Mouse (Mus musculus) midbrain, embryonic 10.5 days (tissue): Measurements from ENCODE around the gene Dlg2. TPM values are rescaled to one million over a fixed set of nuclear protein-coding genes. Genes with fewer than 3 reads are reported as not detected.

Experiments
- DNase-seq: peaks from one replicate; pipeline ENCODE4 v3.0.0-alpha.2; 2017; ENCODE audit warnings: low spot score
- H3K27ac ChIP-seq: fragments of 300-500 bp; sonication (generic); replicated peaks from 2 replicates; pipeline ENCODE4 v1.5.1; 2016; ENCODE audit warnings: mild to moderate bottlenecking
- H3K27me3 ChIP-seq: fragments of 300-500 bp; sonication (generic); 2 replicates; pipeline ENCODE4 v1.6.1; 2016; ENCODE audit warnings: low read depth, mild to moderate bottlenecking; ENCODE audit not compliant: poor library complexity, severe bottlenecking
- H3K36me3 ChIP-seq: fragments of 300-500 bp; sonication (generic); 2 replicates; pipeline ENCODE4 v1.6.1; 2016; ENCODE audit warnings: mild to moderate bottlenecking, moderate library complexity
- H3K4me1 ChIP-seq: fragments of 300-500 bp; sonication (generic); 2 replicates; pipeline ENCODE4 v1.6.1; 2016
- H3K4me3 ChIP-seq: fragments of 300-500 bp; sonication (generic); 2 replicates; pipeline ENCODE4 v1.5.1; 2016; ENCODE audit warnings: mild to moderate bottlenecking, moderate library complexity
- H3K9me3 ChIP-seq: fragments of 300-500 bp; sonication (generic); replicated peaks from 2 replicates; pipeline ENCODE4 v1.6.1; 2016; ENCODE audit warnings: mild to moderate bottlenecking
- WGBS: fragments of 180-500 bp; shearing (Covaris S2); methylation state at CpG from one replicate; pipeline ENCODE4 v1.1.7; 2016; 5-methylcytosine and 5-hydroxymethylcytosine counted together
- polyA plus RNA-seq: library from polyadenylated mRNA; unstranded; fragments of >200 nt; fragmentation: Nextera tagmentation; extraction: Ambion mirVana; gene quantifications from 2 replicates; pipeline ENCODE4 v1.2.1, GENCODE M21; 2016

Gene Dlg2
- polyA plus RNA-seq, 1 experiment from 2014 or later = 1.1 TPM

DNA sequence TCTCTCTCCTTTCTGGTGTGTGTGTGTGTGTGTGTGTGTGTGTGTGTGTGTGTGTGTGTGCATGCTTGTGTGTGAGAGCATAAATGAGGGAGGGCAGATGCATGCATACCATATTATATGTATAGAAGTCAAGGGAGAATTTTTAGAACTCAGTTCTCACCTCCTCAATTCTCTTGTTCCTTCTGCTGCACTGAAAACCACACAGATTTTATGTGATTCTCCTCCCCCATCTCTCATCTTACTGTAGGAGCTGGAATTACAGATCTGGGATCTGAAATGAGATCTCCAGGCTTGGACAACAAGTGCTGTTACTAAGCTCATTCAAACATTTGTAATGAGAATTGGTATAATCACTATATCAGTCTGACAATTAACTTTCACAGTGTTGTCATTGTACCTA is 1081.1 kb downstream of the Dlg2 start:
- no peak overlapping the region for H3K27ac ChIP-seq
- no peak for DNase-seq
- no peak overlapping the region for H3K4me3 ChIP-seq
- no peaks in the 10 kb centered on the region for H3K36me3 ChIP-seq
- peaks cover 3% of the 10 kb centered on the region; the same call in 1 of the 2 replicates for H3K4me1 ChIP-seq
- H3K9me3 ChIP-seq = no peaks in the 10 kb centered on the region
- no peaks in the 10 kb centered on the region for H3K27me3 ChIP-seq

DNA sequence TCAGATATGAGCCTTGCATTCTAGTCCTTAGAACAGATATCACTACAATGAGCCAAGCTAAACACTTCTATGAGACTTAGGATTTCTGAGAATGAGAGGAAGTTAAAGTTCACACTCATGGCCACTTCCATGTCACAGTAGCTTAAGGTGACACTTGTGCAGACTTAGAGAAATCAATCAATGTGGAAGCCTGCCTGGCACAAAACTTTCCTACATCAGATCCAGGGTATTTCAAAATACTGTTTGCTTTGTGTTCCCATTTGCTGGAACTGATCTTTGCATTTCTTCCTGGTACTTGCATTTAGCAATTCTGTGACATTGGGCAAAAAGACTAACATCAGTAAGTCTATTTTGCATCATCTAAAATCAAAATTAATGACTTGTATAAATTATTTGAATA is 1091.0 kb downstream of the Dlg2 start:
- H3K4me1 ChIP-seq = no peaks in the 10 kb centered on the region
- no peaks in the 10 kb centered on the region for H3K27me3 ChIP-seq
- no peaks in the 10 kb centered on the region for H3K36me3 ChIP-seq
- DNase-seq = no peak
- H3K9me3 ChIP-seq = no peaks in the 10 kb centered on the region
- no peak overlapping the region for H3K4me3 ChIP-seq
- no peak overlapping the region for H3K27ac ChIP-seq

DNA sequence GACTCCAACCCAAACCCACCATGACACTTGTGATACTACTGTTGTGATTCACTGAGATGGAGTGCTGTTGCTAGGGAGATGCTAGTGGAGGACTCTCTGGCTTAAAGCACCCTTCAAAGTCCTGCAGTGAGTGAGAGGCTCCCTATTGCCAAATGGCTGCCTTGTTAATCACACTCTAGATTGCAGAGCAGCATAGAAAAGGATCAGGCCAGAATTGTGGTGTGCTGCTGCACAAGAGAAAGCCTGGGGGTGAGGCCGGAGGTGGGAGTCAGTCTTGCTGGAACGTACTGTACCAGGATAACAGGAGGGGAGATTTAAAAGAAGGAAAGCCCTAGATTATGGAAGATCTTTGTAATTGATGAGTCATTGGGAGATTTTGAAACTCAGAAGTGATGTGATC is 1094.5 kb downstream of the Dlg2 start:
- H3K36me3 ChIP-seq = no peaks in the 10 kb centered on the region
- no peak for DNase-seq
- no peaks in the 10 kb centered on the region for H3K4me1 ChIP-seq
- H3K9me3 ChIP-seq = no peaks in the 10 kb centered on the region
- no peaks in the 10 kb centered on the region for H3K27me3 ChIP-seq
- no peak overlapping the region for H3K4me3 ChIP-seq
- no peak overlapping the region for H3K27ac ChIP-seq
- 86% methylated on average over 2 of the region's 2 CpGs for WGBS

DNA sequence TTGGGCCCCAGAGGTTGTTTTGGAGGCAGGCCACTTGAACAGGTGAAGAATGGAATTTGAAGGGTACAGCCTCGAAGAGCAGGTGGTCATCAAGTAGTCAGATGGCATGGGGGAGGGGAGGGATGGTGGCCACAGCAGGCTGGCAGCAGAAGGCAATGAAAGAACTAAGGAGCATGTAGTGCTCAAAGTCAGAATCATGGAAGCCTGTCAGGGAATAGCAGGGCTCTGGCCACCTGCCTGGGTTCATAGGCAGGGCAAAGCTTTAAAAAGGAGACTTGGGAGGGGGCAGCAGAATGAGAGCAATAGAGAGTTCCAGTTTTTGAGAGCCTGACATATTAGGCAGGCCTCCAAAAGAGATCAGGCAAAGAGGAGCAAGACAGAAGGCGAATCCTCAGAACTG is 1096.2 kb downstream of the Dlg2 start:
- Histone ChIP-seq H3K4me3 (no peak overlapping the region), H3K36me3 (no peaks in the 10 kb centered on the region)
- WGBS = 71% methylated on average over 2 of the region's 2 CpGs

DNA sequence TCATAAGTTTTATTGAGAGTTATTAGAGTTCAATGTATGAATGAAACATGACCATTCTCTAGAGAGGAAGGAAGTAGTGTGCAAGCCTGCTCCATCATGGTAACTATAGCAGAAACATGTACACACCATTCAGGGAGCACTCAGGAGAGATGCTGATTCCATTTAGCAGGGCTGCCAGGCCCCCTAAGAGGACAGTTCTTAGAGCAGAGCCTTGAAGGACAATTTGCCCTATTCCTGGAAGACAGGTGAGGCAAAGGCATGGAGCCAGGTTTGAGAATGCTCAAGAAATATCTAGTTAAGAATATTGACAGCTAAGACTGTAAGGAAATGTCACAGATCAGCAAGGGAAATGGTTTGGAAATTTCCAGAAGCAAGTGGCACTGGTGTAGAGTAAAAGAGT is 1096.8 kb downstream of the Dlg2 start:
- H3K36me3 ChIP-seq = no peaks in the 10 kb centered on the region
- H3K9me3 ChIP-seq = no peaks in the 10 kb centered on the region
- DNase-seq = no peak
- H3K4me1 ChIP-seq = no peaks in the 10 kb centered on the region
- no peaks in the 10 kb centered on the region for H3K27me3 ChIP-seq
- H3K27ac ChIP-seq = no peak overlapping the region
- H3K4me3 ChIP-seq = no peak overlapping the region

More for the DNA sequence above, 1096.2 kb downstream of the Dlg2 start:
- Histone ChIP-seq H3K27me3 (no peaks in the 10 kb centered on the region), H3K27ac (no peak overlapping the region), H3K9me3 (no peaks in the 10 kb centered on the region), H3K4me1 (no peaks in the 10 kb centered on the region)
- no peak for DNase-seq

DNA sequence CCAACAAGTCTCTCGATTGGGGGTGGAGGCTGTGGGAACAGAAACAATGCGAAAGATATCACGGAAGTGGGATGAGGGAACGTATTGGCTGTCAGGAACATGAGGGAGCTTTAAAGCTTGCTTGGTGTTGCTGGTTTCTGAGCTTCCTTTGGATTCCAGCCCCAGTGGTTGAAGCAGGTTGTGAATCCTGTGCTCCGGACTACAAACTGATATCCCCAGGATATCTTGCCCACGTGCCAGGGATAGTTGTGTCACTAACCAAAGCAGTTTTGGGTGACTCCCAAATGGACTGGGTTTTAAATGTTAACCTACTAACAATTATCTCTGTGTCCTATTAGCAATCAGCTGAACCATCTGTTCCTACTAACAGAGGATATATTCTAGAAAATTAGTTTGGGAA is 1099.7 kb downstream of the Dlg2 start:
- H3K27me3 ChIP-seq = no peaks in the 10 kb centered on the region
- WGBS = 90% methylated on average over 6 of the region's 6 CpGs
- H3K4me1 ChIP-seq = no peaks in the 10 kb centered on the region
- no peak overlapping the region for H3K4me3 ChIP-seq
- H3K27ac ChIP-seq = no peak overlapping the region
- H3K36me3 ChIP-seq = no peaks in the 10 kb centered on the region
- DNase-seq = no peak
- no peaks in the 10 kb centered on the region for H3K9me3 ChIP-seq

DNA sequence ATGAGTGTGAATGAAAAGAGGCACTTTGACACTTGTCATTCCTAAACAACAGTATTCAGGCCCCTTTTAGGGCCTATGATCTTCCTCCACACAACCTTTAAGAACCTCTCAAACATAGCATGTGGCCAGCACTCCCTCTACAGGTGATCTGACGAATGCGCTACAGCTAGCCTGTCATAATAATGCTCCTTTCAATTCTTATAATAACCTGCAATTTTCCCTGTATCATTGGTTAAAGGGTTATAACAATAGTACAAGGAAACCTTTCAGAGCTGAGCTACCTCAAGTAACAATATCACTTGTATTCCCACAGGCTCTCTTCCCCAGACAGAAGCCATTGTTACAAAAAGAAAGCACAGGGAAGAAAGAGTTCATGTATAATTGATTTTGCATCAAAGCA is 1105.7 kb downstream of the Dlg2 start:
- Histone ChIP-seq H3K27ac (no peak overlapping the region), H3K4me1 (no peaks in the 10 kb centered on the region), H3K27me3 (no peaks in the 10 kb centered on the region), H3K9me3 (no peaks in the 10 kb centered on the region), H3K4me3 (no peak overlapping the region), H3K36me3 (no peaks in the 10 kb centered on the region)
- WGBS = 59% methylated on average over 2 of the region's 2 CpGs
- DNase-seq = no peak

DNA sequence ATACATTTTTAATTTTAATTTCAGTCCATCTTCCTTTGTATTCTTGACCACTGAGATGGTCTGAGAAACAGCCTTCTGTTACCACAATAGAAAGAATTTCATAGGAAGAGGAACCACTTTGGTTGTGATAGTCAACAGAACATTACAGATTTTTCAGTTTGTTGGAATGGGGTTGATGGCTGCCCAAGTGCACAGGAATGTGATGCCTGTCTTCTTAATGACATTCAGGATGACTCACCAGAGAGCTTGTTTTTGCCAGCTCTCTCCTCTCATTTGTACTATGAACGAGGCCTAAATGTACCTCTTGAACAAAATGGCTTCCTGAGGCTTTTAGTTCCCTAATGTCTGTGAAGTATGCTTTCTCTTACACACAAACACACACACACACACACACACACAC is 1107.1 kb downstream of the Dlg2 start:
- Histone ChIP-seq H3K36me3 (no peaks in the 10 kb centered on the region), H3K27ac (no peak overlapping the region), H3K4me3 (no peak overlapping the region), H3K4me1 (no peaks in the 10 kb centered on the region), H3K27me3 (no peaks in the 10 kb centered on the region), H3K9me3 (no peaks in the 10 kb centered on the region)
- no peak for DNase-seq
- 89% methylated on average over 1 of the region's 1 CpGs for WGBS

DNA sequence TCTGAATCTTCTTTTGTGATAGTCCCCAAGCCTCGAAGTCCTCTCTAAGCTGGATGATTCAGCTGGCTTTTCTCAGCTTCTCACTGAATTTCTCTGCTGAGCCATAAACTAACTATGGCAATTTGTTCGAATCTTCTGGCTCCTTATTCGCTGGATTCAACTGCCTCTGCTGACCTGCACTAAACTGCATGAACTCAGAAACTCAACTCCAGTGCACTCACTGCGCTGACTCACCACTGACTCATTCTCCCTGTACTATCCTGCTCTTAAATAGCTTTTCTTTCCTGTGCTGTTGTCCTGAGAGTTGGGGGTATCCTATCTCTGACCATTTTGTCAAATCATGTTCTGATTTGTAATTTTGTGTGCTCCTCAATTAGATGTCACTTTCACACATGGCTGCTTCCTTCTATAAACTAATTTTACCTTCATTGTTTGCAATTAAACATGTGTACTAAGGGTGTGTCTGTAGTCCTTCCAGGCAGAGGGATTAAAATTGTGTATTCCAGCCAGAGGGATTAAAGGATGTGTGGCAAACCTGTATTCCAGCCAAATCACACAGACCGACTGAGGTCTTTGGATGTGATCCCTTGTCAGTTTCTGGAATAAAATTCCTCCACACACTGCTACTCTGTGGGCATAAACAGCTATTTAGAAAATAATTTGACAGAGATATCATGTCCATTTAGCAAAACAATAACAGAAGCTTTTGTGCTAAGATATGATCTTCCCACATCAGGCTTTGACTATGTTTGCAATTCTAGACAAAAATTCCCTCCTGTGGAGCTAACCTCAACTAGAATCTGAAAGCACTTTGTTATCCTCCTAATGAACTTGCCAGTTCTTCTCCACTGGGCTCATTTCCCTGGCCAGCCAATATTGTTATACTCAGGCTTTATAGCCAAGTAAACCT is 1115.0 kb downstream of the Dlg2 start:
- H3K27ac ChIP-seq = no peak overlapping the region
- 83% methylated on average over 5 of the region's 5 CpGs for WGBS
- no peaks in the 10 kb centered on the region for H3K4me1 ChIP-seq
- DNase-seq = no peak
- H3K36me3 ChIP-seq = no peaks in the 10 kb centered on the region
- no peaks in the 10 kb centered on the region for H3K9me3 ChIP-seq
- no peaks in the 10 kb centered on the region for H3K27me3 ChIP-seq
- H3K4me3 ChIP-seq = no peak overlapping the region

DNA sequence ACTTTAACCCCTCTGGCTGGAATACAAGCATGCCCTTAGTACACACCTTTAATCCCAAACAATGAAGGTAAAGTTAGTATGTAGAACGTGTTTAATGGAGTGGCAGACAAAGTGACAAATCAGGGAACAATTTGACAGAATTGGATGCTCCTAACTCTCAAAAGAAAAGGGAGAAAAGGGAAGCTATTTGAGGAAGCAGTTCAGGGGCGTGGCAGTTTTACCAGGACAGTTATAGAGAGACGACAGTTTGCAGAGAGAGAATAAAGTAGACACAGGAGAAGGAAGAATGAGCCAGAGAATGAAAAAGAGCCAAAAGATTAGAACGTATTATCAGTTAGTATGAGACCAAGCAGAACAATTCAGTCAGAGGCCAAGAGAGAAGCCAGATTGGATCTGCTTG is 1122.1 kb downstream of the Dlg2 start:
- no peak for DNase-seq
- 78% methylated on average over 4 of the region's 4 CpGs for WGBS
- no peaks in the 10 kb centered on the region for H3K27me3 ChIP-seq
- no peak overlapping the region for H3K27ac ChIP-seq
- H3K4me3 ChIP-seq = no peak overlapping the region
- no peaks in the 10 kb centered on the region for H3K36me3 ChIP-seq
- no peaks in the 10 kb centered on the region for H3K9me3 ChIP-seq
- no peaks in the 10 kb centered on the region for H3K4me1 ChIP-seq

DNA sequence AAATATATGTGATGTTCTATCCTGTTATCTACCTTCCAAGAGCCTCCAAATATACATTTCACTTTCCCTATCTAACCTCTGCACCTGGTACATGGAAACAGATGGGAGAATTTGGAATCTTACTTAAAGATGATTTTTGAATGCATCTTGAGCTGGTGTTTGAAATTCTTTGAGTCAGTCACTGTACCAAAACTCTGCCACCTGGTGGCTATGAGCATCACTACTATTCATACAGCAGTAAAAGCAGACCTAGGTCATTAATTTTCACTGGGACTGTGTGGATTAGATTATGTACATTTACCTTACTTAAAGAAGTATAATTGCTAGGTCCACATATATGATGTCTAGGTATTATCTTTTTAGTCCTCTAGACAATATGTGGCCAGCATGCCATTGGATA is 1124.8 kb downstream of the Dlg2 start:
- no peaks in the 10 kb centered on the region for H3K36me3 ChIP-seq
- H3K27me3 ChIP-seq = no peaks in the 10 kb centered on the region
- no peak for DNase-seq
- no peak overlapping the region for H3K4me3 ChIP-seq
- no peaks in the 10 kb centered on the region for H3K4me1 ChIP-seq
- no peaks in the 10 kb centered on the region for H3K9me3 ChIP-seq
- H3K27ac ChIP-seq = no peak overlapping the region

DNA sequence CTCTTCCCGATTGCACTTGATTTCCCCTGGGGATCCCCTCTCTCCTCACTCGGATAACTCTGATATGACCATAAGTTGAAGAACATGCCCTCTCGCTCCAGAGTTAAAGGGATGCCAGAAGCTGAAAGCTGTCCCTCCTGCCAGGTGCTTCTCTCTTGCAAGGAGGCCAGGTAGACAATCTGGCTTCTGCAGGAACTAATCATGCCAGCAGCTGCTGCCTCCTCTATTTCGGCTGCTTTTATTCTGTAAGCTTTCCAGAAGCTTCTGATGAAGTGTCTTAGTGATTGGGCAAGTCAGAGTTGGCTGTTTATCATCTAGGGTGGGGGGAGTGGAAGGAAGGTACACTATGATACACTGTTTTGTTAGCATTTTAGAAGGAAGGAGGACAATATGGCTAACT is 1127.1 kb downstream of the Dlg2 start:
- no peaks in the 10 kb centered on the region for H3K36me3 ChIP-seq
- no peak overlapping the region for H3K27ac ChIP-seq
- H3K4me1 ChIP-seq = no peaks in the 10 kb centered on the region
- no peaks in the 10 kb centered on the region for H3K27me3 ChIP-seq
- H3K4me3 ChIP-seq = no peak overlapping the region
- H3K9me3 ChIP-seq = no peaks in the 10 kb centered on the region
- DNase-seq = no peak
- 85% methylated on average over 4 of the region's 4 CpGs for WGBS

DNA sequence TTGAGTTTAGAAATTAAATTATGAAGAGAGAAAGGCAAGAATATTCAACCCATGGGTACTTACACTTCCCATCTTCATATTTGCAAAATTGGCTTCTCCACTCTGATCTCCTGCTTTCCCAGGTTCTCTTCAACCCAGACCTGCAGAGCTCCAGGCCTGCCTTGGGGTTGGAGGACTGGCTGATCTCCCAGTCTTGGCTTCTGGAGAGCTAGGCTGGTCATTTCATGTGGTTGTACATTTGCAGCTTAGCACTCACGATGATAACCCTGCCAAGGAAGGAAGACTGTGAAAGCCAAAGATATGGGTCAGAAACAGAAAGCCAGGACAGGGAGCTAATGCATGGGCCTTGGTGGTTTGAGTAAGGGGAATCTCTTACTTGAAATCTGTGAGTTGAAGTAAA is 1176.6 kb downstream of the Dlg2 start:
- H3K9me3 ChIP-seq = no peaks in the 10 kb centered on the region
- no peaks in the 10 kb centered on the region for H3K4me1 ChIP-seq
- 92% methylated on average over 1 of the region's 1 CpGs for WGBS
- no peak overlapping the region for H3K27ac ChIP-seq
- no peak overlapping the region for H3K4me3 ChIP-seq
- no peaks in the 10 kb centered on the region for H3K27me3 ChIP-seq
- DNase-seq = no peak
- no peaks in the 10 kb centered on the region for H3K36me3 ChIP-seq

DNA sequence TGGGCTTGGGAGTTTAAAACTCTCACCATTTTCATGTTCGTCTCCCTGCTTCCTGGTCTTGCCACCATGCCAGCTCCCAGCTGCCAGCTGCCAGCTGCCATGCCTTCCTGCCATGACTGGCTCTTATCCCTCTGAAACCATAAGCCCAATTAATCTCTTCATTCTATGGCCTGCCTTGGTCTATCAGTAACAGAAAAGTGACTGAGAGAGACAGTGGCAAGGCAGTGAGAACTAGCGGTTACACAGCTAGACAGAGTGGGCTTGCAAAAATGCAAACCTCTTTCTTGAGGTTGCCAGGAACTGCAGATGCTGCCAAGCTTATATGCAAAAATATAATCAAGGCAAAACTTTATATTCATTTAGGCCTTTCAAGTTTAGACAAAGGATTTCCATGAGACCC is 1183.0 kb downstream of the Dlg2 start:
- Histone ChIP-seq H3K4me3 (no peak overlapping the region), H3K36me3 (no peaks in the 10 kb centered on the region), H3K9me3 (no peaks in the 10 kb centered on the region), H3K27me3 (no peaks in the 10 kb centered on the region), H3K4me1 (no peaks in the 10 kb centered on the region), H3K27ac (no peak overlapping the region)
- no peak for DNase-seq
- WGBS = 85% methylated on average over 2 of the region's 2 CpGs
